Mouse (Mus musculus) forebrain, embryonic 12.5 days (tissue): ENCODE results near the gene Gse1. TPM values are rescaled to one million over a fixed set of nuclear protein-coding genes. Genes with fewer than 3 reads are reported as not detected.
A peak's percentile ranks its signal among the peaks of the same experiment; 100 is the strongest.

Experiments used
- ATAC-seq: fragments of 200-750 bp; cut with Nextera tagmentation; 2 replicates; pipeline ENCODE4 v1.8.0; 2017; ENCODE audit warnings: moderate TSS enrichment; ENCODE audit not compliant: low FRiP score
- H3K27ac ChIP-seq: fragments of 300-500 bp; sonication (generic); 2 replicates; pipeline ENCODE4 v1.5.1; 2016; ENCODE audit warnings: mild to moderate bottlenecking
- H3K27me3 ChIP-seq: fragments of 300-500 bp; sonication (generic); 2 replicates; pipeline ENCODE4 v1.6.1; 2016; ENCODE audit warnings: mild to moderate bottlenecking
- H3K36me3 ChIP-seq: fragments of 300-500 bp; sonication (generic); replicated peaks from 2 replicates; pipeline ENCODE4 v1.6.1; 2016; ENCODE audit warnings: mild to moderate bottlenecking
- H3K4me1 ChIP-seq: fragments of 300-500 bp; sonication (generic); 2 replicates; pipeline ENCODE4 v1.6.1; 2016
- H3K4me2 ChIP-seq: fragments of 300-500 bp; sonication (generic); 2 replicates; pipeline ENCODE4 v1.6.1; 2016; ENCODE audit warnings: mild to moderate bottlenecking, moderate library complexity
- H3K4me3 ChIP-seq: fragments of 300-500 bp; sonication (generic); replicated peaks from 2 replicates; pipeline ENCODE4 v1.5.1; 2016; ENCODE audit warnings: mild to moderate bottlenecking
- H3K9ac ChIP-seq: fragments of 300-500 bp; sonication (generic); 2 replicates; pipeline ENCODE4 v1.6.1; 2016; ENCODE audit warnings: mild to moderate bottlenecking
- H3K9me3 ChIP-seq: fragments of 300-500 bp; sonication (generic); 2 replicates; pipeline ENCODE4 v1.6.1; 2016
- WGBS: fragments of 180-500 bp; shearing (Covaris S2); methylation state at CpG from one replicate; pipeline ENCODE4 v1.1.7; 2016; 5-methylcytosine and 5-hydroxymethylcytosine counted together
- polyA plus RNA-seq: library from polyadenylated mRNA; unstranded; fragments of >200 nt; fragmentation: Nextera tagmentation; extraction: Ambion mirVana; gene quantifications from 2 replicates; pipeline ENCODE4 v1.2.1, GENCODE M21; 2016

Gse1 gene
- polyA plus RNA-seq, 1 experiment from 2014 or later, result 20.4 TPM

DNA sequence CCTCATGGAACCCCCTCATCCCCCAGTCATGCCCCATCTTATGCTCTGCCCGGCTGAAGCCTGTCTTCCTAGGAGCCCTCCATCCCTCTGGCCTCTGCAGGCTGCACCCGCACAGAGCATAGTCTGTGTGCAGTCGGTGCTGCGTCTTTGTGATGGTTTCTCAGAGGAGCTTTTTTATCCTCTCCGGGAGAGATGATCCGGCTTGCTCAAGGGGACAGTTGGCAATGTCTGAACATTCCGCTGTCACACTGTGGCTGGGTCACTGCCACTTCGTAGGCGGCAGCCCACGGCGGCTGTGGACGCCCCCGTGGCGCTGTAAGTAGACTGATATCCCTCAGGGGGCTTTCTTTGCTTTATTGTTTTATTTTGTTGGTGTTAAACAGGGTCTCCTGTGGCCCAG, 182.8 kb downstream of the Gse1 start:
- Histone ChIP-seq H3K27ac (peak overlapping the region; percentile 56), H3K9ac (peak overlapping the region; percentile 36; the same call in 1 of the 2 replicates), H3K36me3 (no peaks in the 10 kb centered on the region), H3K4me3 (no peak overlapping the region), H3K4me2 (0 out of 2 replicates have a peak overlapping the region, but pooled peaks have one; percentile 10), H3K4me1 (peaks cover 93% of the 10 kb centered on the region), H3K9me3 (no peaks in the 10 kb centered on the region), H3K27me3 (peaks cover 41% of the 10 kb centered on the region; the same call in 1 of the 2 replicates)
- WGBS, result 42% methylated on average over 14 of the region's 14 CpGs
- no peak for ATAC-seq

DNA sequence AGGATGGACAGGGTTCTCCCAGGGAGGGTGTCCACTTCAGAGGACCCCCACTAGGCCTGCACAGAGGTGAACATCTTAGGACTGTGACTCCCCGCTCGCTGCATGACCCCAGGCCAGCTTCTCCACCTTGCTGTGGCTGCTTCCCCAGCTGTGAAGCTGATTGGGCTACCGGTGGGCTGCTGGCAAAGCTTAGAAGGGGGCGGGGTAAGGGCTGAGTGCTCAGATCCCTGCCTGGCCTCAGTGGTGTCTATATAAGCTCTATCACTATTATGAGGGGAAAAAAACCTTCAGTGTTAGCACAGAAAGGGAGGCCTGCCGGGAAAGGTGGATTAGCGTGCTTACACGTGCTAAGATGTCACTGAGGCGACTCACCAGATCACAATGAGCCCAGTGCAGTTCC, 183.6 kb downstream of the Gse1 start:
- Histone ChIP-seq H3K9me3 (no peaks in the 10 kb centered on the region), H3K9ac (no peak overlapping the region; the same call in 1 of the 2 replicates), H3K36me3 (no peaks in the 10 kb centered on the region), H3K4me2 (0 out of 2 replicates have a peak overlapping the region, but pooled peaks have one; percentile 1), H3K4me1 (peaks cover 98% of the 10 kb centered on the region), H3K27ac (peak overlapping the region; percentile 56), H3K4me3 (no peak overlapping the region), H3K27me3 (peaks cover 36% of the 10 kb centered on the region; the same call in 1 of the 2 replicates)
- WGBS, result 15% methylated on average over 8 of the region's 8 CpGs
- ATAC-seq, result no peak

DNA sequence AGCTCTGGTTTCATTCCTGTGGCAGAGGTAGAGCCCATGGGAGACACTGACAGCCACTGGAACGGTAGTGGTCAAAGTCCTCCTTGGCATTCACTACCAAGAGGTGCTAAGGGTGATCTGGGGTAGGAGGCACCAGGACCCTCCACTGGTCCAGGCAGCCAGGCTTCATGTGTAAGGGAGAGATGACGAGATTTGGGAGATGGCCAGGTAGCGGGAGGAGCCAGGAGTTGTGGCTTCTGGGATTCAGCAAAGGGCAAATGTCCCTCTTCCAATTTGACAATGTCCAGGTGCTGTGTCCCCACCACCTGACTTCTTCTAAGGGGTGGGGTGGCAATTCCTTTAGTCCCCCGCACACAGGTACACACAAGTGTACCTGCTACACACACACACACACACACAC, 184.1 kb downstream of the Gse1 start:
- 0 out of 2 replicates have a peak overlapping the region, but pooled peaks have one; percentile 1 for H3K4me2 ChIP-seq
- WGBS, result 81% methylated on average over 4 of the region's 4 CpGs
- peaks cover 98% of the 10 kb centered on the region for H3K4me1 ChIP-seq
- H3K9ac ChIP-seq, result no peak overlapping the region
- H3K27me3 ChIP-seq, result peaks cover 33% of the 10 kb centered on the region; the same call in 1 of the 2 replicates
- ATAC-seq, result no peak
- no peaks in the 10 kb centered on the region for H3K36me3 ChIP-seq
- H3K4me3 ChIP-seq, result no peak overlapping the region
- H3K9me3 ChIP-seq, result no peaks in the 10 kb centered on the region
- peak overlapping the region; percentile 75 for H3K27ac ChIP-seq

DNA sequence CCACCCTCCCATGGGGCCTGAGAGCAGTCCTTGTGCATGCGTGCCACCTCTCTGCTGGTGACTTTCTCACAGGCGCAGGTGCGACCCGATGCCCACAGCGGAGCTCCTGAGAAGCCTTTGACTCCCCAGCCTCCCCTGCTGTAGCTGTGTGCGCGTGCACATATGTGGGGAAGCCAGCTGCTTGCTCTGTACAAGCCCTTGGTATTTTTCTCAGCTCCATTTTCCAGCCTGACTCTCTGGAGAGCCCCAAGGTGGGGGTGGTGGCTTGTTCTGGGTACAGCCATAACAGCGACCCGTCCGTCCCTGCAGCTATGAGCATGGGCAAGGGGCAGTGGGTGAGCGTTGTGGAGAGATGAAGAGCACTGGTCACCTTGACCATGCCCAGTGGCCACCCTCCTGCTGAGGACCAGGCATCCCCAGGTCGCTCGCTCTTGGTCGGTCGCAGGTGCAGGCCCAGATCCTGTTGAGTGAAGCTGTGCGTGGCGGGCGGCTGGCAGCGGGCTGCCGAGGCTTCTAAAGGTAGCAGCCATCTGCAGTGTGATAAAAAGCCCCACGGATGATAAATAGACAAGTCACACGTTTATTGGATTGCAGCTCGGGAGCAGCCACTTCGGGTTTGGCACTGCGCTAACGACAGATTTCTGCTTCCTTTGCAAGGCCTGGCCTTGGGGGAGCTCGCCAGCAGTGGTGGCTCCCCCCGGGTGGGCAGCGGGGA, 184.8 kb downstream of the Gse1 start:
- H3K4me2 ChIP-seq, result peak overlapping the region; percentile 8; the same call in 1 of the 2 replicates
- no peak overlapping the region for H3K4me3 ChIP-seq
- no peaks in the 10 kb centered on the region for H3K36me3 ChIP-seq
- H3K9me3 ChIP-seq, result no peaks in the 10 kb centered on the region
- H3K27ac ChIP-seq, result peak overlapping the region; percentile 75
- peaks cover 98% of the 10 kb centered on the region for H3K4me1 ChIP-seq
- ATAC-seq, result no peak
- WGBS, result 68% methylated on average over 29 of the region's 29 CpGs
- H3K9ac ChIP-seq, result no peak overlapping the region
- H3K27me3 ChIP-seq, result peaks cover 33% of the 10 kb centered on the region; the same call in 1 of the 2 replicates

DNA sequence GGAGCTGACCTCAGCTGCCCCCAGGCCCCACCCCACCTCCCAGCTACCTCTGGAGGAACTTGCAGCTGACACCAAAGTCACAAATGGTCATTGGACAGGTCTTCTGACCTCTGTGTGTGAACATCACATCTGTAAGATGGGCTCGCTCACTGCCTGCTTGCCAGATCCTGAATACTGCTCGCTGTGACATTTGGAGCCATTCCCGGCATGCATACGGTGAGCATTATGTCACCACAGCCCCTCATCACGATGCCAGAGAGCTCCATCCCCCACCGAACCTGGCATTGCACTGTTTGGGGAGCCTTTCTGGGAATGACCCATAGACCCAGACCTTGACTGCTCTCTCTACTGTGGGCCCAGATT, 185.4 kb downstream of the Gse1 start:
- peaks cover 36% of the 10 kb centered on the region for H3K27me3 ChIP-seq
- H3K36me3 ChIP-seq, result no peaks in the 10 kb centered on the region
- H3K9me3 ChIP-seq, result no peaks in the 10 kb centered on the region
- no peak overlapping the region for H3K4me3 ChIP-seq
- H3K27ac ChIP-seq, result peak overlapping the region; percentile 75
- ATAC-seq, result no peak
- 66% methylated on average over 6 of the region's 6 CpGs for WGBS
- no peak overlapping the region for H3K9ac ChIP-seq
- no peak overlapping the region for H3K4me2 ChIP-seq
- H3K4me1 ChIP-seq, result peaks cover 98% of the 10 kb centered on the region

DNA sequence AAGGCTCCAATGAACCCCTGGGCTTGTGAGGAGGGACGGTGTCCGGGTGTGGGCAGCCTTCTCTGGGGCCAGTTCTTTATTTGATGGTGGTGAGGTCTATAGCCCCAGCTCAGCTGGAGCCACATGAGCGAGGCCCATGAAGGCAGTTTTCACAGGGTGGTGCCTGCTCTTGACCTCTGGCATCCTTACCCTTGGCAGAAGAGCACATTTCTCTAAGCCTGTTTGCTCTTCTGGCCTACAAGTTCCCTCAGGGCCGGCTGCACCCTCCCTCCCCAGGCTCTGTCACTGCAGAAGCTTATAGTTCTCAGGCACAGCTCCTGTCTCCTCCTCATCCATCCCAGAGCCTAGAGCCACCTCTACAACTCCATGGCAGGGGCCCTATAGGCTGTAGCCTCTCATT, 186.0 kb downstream of the Gse1 start:
- peaks cover 37% of the 10 kb centered on the region for H3K27me3 ChIP-seq
- H3K9ac ChIP-seq, result no peak overlapping the region
- ATAC-seq, result no peak
- H3K4me3 ChIP-seq, result no peak overlapping the region
- H3K9me3 ChIP-seq, result no peaks in the 10 kb centered on the region
- no peaks in the 10 kb centered on the region for H3K36me3 ChIP-seq
- 0 out of 2 replicates have a peak overlapping the region, but pooled peaks have one; percentile 44 for H3K27ac ChIP-seq
- H3K4me1 ChIP-seq, result peaks cover 98% of the 10 kb centered on the region
- H3K4me2 ChIP-seq, result no peak overlapping the region
- WGBS, result 85% methylated on average over 4 of the region's 4 CpGs

DNA sequence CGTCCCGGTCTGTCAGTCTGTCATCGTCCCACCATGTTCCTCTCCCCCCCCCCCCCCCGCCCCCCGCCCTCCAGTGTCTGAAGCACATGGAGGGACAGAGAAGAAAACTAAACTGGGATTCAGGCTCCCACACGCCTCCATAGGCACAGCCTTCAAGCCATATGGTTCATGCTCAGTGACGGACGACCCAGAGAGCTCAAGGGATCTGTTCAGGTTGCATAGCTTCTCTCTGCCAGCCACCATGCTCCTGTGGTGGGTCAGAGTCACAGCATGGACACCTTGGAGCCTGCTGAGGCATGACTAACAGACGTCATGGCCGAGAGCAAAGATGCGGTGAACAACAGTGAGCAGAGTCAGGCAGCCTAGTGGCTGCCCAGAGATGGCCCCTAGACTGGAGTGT, 187.2 kb downstream of the Gse1 start:
- WGBS, result 64% methylated on average over 11 of the region's 11 CpGs
- Histone ChIP-seq H3K4me3 (no peak overlapping the region), H3K4me1 (peaks cover 98% of the 10 kb centered on the region), H3K36me3 (no peaks in the 10 kb centered on the region), H3K27me3 (peaks cover 32% of the 10 kb centered on the region), H3K4me2 (0 out of 2 replicates have a peak overlapping the region, but pooled peaks have one; percentile 43), H3K9me3 (no peaks in the 10 kb centered on the region), H3K9ac (no peak overlapping the region), H3K27ac (peak overlapping the region; percentile 99)
- no peak for ATAC-seq

DNA sequence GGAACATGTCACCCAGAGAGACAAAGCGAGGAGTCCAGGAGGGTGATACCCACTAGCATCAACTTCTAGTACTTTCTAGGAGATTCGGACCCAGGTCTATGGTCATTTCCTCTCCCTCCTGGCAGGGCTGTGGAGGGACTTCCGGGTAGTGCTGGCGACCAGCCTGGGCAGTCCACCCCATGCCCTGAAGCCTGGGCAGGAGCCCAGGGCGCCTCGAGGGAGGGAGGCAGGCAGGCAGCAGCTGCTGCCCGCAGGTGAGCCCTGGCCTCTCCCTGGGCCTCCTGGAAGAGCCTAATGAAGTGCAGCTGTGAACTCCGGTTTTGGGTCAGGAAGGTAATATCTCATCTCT, 187.9 kb downstream of the Gse1 start:
- Histone ChIP-seq H3K4me3 (no peak overlapping the region), H3K4me1 (peaks cover 98% of the 10 kb centered on the region), H3K27me3 (peaks cover 27% of the 10 kb centered on the region), H3K36me3 (no peaks in the 10 kb centered on the region), H3K4me2 (peak overlapping the region; percentile 43), H3K27ac (peak overlapping the region; percentile 99), H3K9ac (no peak overlapping the region), H3K9me3 (no peaks in the 10 kb centered on the region)
- peak; percentile 24; the same call in 1 of the 2 replicates for ATAC-seq
- 56% methylated on average over 8 of the region's 8 CpGs for WGBS

DNA sequence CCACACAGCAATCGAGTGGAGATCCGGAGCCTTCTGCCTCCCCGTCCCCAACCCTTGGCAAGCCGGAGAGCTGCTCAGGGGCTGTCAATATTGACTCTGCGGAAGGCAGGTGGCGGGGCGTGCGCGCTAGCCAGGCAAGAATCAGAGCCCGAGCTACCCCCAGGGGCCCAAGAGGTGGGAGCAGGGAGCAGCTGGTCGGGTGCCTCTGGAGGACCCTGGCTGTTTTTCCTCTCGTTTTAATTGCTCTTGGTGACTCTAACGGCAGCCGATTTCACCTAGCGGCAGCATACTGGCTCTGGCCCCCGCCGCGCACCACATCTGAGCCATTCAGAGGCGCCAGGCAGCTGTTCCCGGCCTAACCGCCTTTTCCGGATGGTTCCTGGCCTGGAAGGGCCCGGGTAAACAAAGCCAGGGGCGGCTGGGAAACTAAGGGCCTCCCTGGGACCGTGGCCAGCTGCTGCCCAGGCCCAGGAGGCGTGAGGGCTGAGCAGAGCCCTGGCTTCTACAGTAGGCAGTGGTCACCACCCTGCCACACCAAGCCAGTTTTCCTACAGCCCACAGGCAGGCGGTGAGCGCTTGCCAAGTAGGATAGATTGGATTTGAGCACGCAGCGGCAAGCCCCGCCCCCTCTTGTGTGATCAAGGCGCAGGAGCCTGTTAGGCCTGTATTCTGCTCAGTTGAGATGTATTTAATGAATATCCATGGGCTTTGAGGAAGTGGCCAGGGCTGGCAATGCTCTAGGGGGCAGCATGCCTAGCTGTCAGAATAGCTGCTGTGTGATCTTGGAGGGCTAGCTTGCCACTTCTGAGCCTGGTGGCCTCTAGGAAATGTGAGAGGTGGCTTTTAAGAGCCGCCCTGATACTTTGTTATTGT, 188.5 kb downstream of the Gse1 start:
- peaks cover 27% of the 10 kb centered on the region for H3K27me3 ChIP-seq
- peak; percentile 79 for ATAC-seq
- WGBS, result 3% methylated on average over 33 of the region's 33 CpGs
- H3K9me3 ChIP-seq, result no peaks in the 10 kb centered on the region
- peak overlapping the region; percentile 51 for H3K9ac ChIP-seq
- H3K4me2 ChIP-seq, result peak overlapping the region; percentile 43
- peaks cover 98% of the 10 kb centered on the region for H3K4me1 ChIP-seq
- peak overlapping the region; percentile 99 for H3K27ac ChIP-seq
- no peak overlapping the region; the same call in 1 of the 2 replicates for H3K4me3 ChIP-seq
- no peaks in the 10 kb centered on the region for H3K36me3 ChIP-seq

DNA sequence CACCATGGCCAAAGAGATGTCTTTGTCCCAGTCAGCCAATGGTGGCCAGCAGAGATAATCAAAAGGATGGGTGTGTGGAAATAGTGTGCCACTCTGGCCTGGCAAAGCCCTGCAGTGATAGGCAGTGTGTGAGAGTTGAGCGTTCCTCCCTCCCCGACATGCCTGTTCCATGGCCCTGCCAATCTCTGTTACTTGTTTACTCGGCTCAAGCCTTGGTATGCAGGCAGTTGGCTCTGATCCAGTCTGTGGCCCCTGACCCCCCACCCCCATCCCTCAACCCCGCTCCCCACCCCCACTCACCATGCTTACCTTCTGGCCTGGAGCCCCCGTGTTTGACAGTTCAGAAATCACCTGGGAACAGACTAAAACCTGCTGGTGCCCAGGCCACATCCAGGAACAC, 189.9 kb downstream of the Gse1 start:
- Histone ChIP-seq H3K9me3 (no peaks in the 10 kb centered on the region), H3K9ac (no peak overlapping the region), H3K4me3 (no peak overlapping the region), H3K27me3 (peaks cover 20% of the 10 kb centered on the region), H3K27ac (peak overlapping the region; percentile 99), H3K36me3 (no peaks in the 10 kb centered on the region), H3K4me2 (no peak overlapping the region), H3K4me1 (peaks cover 98% of the 10 kb centered on the region)
- ATAC-seq, result no peak
- 69% methylated on average over 5 of the region's 5 CpGs for WGBS

DNA sequence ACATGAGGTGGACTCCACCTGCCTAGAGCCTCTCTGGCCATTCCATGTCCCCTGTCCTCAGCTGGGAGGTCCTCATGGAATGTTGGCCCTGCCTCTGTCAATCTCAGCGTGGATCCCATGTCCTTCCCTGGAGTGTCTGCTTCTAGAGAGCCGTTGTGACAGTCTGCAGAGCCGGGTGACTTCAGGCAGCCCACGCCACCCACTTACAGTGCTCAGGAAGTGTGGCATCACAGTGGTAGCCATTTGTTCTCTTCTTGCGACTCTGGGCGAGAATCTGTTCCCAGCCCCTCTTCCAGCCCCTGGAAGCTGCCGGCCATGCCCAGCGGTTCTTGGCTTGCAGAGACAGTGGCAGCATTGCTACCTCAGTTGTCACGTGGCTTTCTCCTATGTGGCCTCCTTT, 191.4 kb downstream of the Gse1 start:
- WGBS, result 85% methylated on average over 9 of the region's 9 CpGs
- Histone ChIP-seq H3K9ac (no peak overlapping the region), H3K4me1 (peaks cover 98% of the 10 kb centered on the region), H3K27me3 (peaks cover 11% of the 10 kb centered on the region), H3K4me2 (no peak overlapping the region), H3K4me3 (no peak overlapping the region), H3K9me3 (no peaks in the 10 kb centered on the region), H3K27ac (no peak overlapping the region), H3K36me3 (no peaks in the 10 kb centered on the region)
- no peak for ATAC-seq

DNA sequence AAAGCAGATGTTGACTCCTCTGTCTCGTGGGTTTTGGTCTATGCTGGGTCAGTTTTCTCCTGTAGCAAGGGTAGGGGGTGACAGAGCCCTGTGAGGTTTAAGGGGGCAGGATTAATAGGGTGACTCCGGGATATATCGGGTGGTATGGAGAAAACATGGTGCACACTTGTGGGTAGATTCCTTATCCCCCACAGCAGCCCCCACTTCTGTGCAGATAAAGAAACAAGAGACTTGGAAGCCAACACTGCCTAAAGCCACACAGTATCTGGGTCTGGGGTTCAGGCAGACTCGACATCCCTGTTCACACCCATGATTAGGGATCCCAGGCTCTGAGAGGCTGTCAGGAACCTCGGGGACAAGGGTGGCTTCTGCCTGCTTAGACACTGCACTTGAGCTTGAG, 192.0 kb downstream of the Gse1 start:
- no peak for ATAC-seq
- H3K9ac ChIP-seq, result no peak overlapping the region
- no peak overlapping the region for H3K27ac ChIP-seq
- no peak overlapping the region for H3K4me3 ChIP-seq
- H3K36me3 ChIP-seq, result no peaks in the 10 kb centered on the region
- peaks cover 11% of the 10 kb centered on the region for H3K27me3 ChIP-seq
- no peak overlapping the region for H3K4me2 ChIP-seq
- no peaks in the 10 kb centered on the region for H3K9me3 ChIP-seq
- WGBS, result 74% methylated on average over 5 of the region's 5 CpGs
- H3K4me1 ChIP-seq, result peaks cover 100% of the 10 kb centered on the region
